Mouse (Mus musculus) forebrain, embryonic 10.5 days (tissue): ENCODE measurements at regions not wholly inside any gene's neighbourhood (a gene's known extent, or its start where the extent isn't known, plus 50 kb on each side); places are given as distances from the start of the nearest gene placed in this dataset.
A peak's percentile ranks its signal among the peaks of the same experiment; 100 is the strongest.

ENCODE experiments used
- DNase-seq: peaks from one replicate; pipeline ENCODE4 v3.0.0-alpha.2; 2017; ENCODE audit warnings: low spot score; ENCODE audit errors: extremely low spot score
- H3K27ac ChIP-seq: fragments of 300-500 bp; sonication (generic); 2 replicates; pipeline ENCODE4 v1.5.1; 2016; ENCODE audit warnings: mild to moderate bottlenecking
- H3K27me3 ChIP-seq: fragments of 300-500 bp; sonication (generic); 2 replicates; pipeline ENCODE4 v1.6.1; 2016; ENCODE audit warnings: mild to moderate bottlenecking; ENCODE audit not compliant: poor library complexity, severe bottlenecking
- H3K36me3 ChIP-seq: fragments of 300-500 bp; sonication (generic); replicated peaks from 2 replicates; pipeline ENCODE4 v1.6.1; 2016; ENCODE audit warnings: mild to moderate bottlenecking, moderate library complexity
- H3K4me1 ChIP-seq: fragments of 300-500 bp; sonication (generic); 2 replicates; pipeline ENCODE4 v1.6.1; 2016
- H3K4me3 ChIP-seq: fragments of 300-500 bp; sonication (generic); 2 replicates; pipeline ENCODE4 v1.5.1; 2016; ENCODE audit warnings: mild to moderate bottlenecking, moderate library complexity
- H3K9me3 ChIP-seq: fragments of 300-500 bp; sonication (generic); 2 replicates; pipeline ENCODE4 v1.6.1; 2016; ENCODE audit warnings: mild to moderate bottlenecking, moderate library complexity
- WGBS: fragments of 180-500 bp; shearing (Covaris S2); methylation state at CpG from one replicate; pipeline ENCODE4 v1.1.7; 2016; 5-methylcytosine and 5-hydroxymethylcytosine counted together

GRCm38 (mm10) chr13:83725831-83726230 lies 222.0 kb downstream of the Mef2c start:
- WGBS = 1% methylated on average over 13 of the region's 13 CpGs
- peaks cover 13% of the 10 kb centered on the region for H3K4me1 ChIP-seq
- H3K27ac ChIP-seq = peak overlapping the region; percentile 100
- no peaks in the 10 kb centered on the region for H3K9me3 ChIP-seq
- H3K36me3 ChIP-seq = peaks cover 26% of the 10 kb centered on the region
- H3K27me3 ChIP-seq = peaks cover 99% of the 10 kb centered on the region
- H3K4me3 ChIP-seq = peak overlapping the region; percentile 84
- DNase-seq = peak; percentile 45

DNA sequence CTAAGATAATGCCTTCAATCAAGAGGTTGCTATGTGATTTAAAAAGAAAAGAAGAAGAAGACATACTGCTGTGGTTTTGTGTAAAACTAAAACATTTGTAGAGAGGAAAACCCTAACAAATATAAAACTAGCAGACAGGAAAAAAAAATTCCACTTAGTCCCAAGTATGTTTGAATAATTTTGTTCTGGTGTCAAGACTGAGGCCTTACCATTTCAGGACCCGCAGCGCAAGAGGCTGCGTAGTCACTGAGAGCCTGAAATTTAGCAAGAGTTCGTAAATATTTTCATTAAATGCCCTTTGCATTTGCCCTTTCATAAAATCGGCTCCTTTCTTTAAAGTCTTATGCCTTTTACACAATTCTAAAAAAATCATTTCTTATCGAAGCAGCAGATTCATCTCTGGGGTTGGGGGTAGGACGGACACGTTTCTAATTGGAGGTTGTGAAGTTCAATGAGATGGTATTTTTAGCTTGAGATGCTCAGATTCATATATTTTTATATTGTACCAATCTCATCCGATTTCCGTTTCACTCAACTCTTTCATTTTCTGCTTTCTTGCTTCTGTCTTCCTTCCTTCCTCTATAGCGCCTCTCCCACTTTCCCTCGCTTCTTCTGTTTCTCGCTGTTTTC lies 222.6 kb downstream of the Mef2c start:
- WGBS = 4% methylated on average over 13 of the region's 13 CpGs
- peak overlapping the region; percentile 84 for H3K4me3 ChIP-seq
- H3K36me3 ChIP-seq = peaks cover 28% of the 10 kb centered on the region
- 0 out of 2 replicates have a peak, but pooled peaks cover 9% of the 10 kb centered on the region for H3K4me1 ChIP-seq
- H3K9me3 ChIP-seq = no peaks in the 10 kb centered on the region
- peak; percentile 18 for DNase-seq
- peak overlapping the region; percentile 100 for H3K27ac ChIP-seq
- H3K27me3 ChIP-seq = peaks cover 99% of the 10 kb centered on the region

GRCm38 (mm10) chr13:83727051-83727765 lies 223.4 kb downstream of the Mef2c start:
- peaks cover 99% of the 10 kb centered on the region for H3K27me3 ChIP-seq
- DNase-seq = peak; percentile 79
- peak overlapping the region; percentile 100 for H3K27ac ChIP-seq
- peak overlapping the region; percentile 84 for H3K4me3 ChIP-seq
- peaks cover 28% of the 10 kb centered on the region for H3K36me3 ChIP-seq
- H3K9me3 ChIP-seq = no peaks in the 10 kb centered on the region
- H3K4me1 ChIP-seq = 0 out of 2 replicates have a peak, but pooled peaks cover 9% of the 10 kb centered on the region
- under 1% methylated on average over 37 of the region's 38 CpGs for WGBS

- Histone ChIP-seq H3K4me1 (0 out of 2 replicates have a peak, but pooled peaks cover 9% of the 10 kb centered on the region), H3K27me3 (peaks cover 99% of the 10 kb centered on the region), H3K9me3 (no peaks in the 10 kb centered on the region), H3K27ac (peak overlapping the region; percentile 100), H3K4me3 (peak overlapping the region; percentile 84), H3K36me3 (peaks cover 30% of the 10 kb centered on the region)
- WGBS = 5% methylated on average over 9 of the region's 9 CpGs
- peak; percentile 21 for DNase-seq
Observed at GRCm38 (mm10) chr13:83727766-83728395, 224.0 kb downstream of the Mef2c start.

DNA sequence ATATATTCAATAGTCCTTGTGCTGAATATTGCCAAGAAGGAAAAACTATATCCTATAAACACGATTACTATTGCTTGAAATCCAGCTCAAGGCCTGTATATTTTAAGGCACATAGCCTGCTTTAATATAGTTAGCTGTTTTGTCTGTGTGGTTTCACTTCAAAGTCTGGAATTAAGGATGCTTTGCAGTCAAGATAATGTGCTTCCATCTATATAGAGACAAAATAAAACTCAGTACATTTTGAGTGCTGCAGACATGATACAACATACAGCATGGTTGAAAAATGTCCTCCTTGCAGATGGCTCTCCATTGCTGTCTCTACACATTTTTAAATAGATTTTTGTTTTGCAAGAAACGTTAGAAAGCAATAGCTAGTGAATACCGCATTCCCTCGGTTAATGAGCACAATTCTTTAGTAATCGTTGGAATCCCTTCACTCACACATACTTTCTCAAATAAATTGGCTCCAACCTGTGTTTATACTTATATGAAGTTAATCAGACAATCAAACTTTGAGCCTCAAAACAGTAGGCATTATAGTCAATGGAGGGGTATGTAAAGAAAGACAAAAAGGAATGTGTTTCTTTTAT lies 224.7 kb downstream of the Mef2c start:
- H3K27me3 ChIP-seq = peaks cover 99% of the 10 kb centered on the region
- H3K36me3 ChIP-seq = peaks cover 32% of the 10 kb centered on the region
- 0 out of 2 replicates have a peak, but pooled peaks cover 9% of the 10 kb centered on the region for H3K4me1 ChIP-seq
- peak overlapping the region; percentile 100 for H3K27ac ChIP-seq
- WGBS = 7% methylated on average over 5 of the region's 5 CpGs
- no peaks in the 10 kb centered on the region for H3K9me3 ChIP-seq
- peak overlapping the region; percentile 84 for H3K4me3 ChIP-seq
- DNase-seq = no peak

DNA sequence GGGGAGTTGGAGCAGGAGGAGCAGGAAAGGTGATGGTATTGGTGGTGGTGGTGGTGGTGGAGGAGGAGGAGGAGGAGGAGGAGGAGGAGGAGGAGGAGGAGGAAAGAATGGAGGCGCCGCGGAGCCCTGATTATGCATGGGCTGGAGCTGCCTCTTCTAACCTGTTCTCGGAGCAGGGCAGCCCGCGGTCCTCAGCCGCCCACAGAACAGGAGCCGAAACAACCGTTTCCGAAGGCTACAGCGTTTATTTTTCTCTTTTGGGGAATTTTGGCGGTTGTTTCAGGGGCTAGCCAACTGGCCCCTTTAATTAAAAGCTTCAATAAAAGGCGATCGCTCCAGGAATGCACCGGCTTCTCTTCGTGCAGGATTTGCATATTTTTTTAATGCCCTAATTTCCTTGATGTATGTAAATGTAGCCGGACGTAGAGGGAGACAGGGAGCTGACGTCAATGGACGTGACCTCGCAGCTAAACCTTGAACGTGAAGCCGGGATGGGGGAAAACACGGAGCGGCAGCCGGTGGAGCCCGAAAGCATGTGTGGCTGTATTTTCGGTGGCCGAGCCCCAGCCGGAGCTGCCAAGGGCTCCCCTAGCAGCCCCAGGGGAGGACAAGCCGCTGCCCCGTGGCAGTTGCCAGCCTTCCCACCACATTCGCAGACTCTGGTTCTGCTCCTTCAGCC lies 225.6 kb downstream of the Mef2c start:
- H3K4me3 ChIP-seq = peak overlapping the region; percentile 84
- peak; percentile 86 for DNase-seq
- H3K27ac ChIP-seq = peak overlapping the region; percentile 100
- H3K4me1 ChIP-seq = 0 out of 2 replicates have a peak, but pooled peaks cover 9% of the 10 kb centered on the region
- H3K27me3 ChIP-seq = peaks cover 98% of the 10 kb centered on the region
- peaks cover 40% of the 10 kb centered on the region for H3K36me3 ChIP-seq
- H3K9me3 ChIP-seq = no peaks in the 10 kb centered on the region
- WGBS = 0% methylated on average over 33 of the region's 33 CpGs

GRCm38 (mm10) chr13:83730155-83730712 lies 226.4 kb downstream of the Mef2c start:
- WGBS = under 1% methylated on average over 16 of the region's 16 CpGs
- H3K27me3 ChIP-seq = peaks cover 97% of the 10 kb centered on the region
- DNase-seq = peak; percentile 71

DNA sequence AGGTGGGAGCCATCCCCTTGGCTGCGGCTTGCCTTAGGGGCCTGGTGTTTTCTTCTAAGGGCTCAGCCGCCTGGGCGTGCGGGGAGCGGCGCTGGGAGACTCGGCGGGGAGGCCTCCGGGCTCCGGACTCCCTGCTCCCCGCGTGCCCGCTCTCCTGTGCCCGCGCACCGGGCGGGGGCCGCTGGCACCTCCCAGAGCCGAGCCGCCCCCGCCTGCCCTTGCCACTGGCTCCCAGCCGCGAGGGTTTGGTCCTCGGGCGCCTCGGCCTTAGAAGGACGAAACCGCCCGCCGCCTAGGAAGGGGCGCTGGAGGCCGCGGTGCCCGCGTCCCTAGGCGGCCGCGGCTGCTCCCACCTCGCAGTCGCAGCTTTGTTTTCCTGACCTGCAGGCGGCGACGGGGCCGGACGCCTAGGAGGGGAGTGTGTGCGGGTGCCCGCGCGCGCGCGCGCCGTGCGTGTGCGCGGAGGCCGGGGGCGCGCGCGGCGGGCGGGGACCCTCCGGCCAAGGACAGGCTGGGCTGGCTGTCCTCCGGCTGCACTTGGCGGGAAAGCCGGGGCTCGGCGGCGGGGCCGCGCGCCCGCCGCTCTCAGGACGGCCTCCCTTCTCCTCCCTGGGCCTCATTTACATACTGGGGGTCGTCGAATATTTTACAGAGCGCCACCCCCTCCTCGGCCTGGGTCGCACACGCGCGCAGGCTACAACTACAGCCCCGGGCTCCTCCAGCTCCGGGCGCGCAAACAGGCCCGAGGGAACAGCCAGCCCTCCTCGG lies 227.1 kb downstream of the Mef2c start:
- whole genome bisulfite sequencing = under 1% methylated on average over 88 of the region's 91 CpGs
- peak overlapping the region; percentile 84 for H3K4me3 ChIP-seq

More at GRCm38 (mm10) chr13:83730155-83730712, 226.4 kb downstream of the Mef2c start:
- 0 out of 2 replicates have a peak, but pooled peaks cover 9% of the 10 kb centered on the region for H3K4me1 ChIP-seq
- H3K9me3 ChIP-seq = no peaks in the 10 kb centered on the region
- peak overlapping the region; percentile 100 for H3K27ac ChIP-seq
- H3K4me3 ChIP-seq = peak overlapping the region; percentile 84
- peaks cover 47% of the 10 kb centered on the region for H3K36me3 ChIP-seq

DNA sequence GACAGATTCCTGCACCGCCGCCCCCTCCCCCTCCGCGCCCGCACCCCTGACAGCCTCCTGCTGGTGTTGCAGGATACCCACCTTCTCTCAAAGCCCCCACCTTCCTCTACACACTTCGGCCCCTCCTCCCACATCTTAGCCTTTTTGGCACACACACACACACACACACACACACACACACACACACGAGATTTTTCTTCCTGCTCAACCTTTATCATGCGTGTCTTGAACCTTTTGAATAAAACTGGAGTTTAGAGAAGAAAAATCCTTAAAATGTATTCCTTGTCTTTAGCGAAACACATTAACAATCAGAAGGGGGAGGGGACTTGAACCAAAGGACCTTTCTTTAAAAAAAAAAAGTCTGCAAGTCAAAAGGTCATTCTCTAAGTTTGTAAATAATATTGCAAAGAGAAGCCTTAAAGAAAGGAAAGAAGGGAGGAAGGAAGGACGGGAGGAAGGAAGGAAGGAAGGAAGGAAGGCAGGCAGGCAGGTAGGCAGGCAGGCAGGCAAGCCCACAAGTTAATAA lies 227.7 kb downstream of the Mef2c start:
- H3K36me3 ChIP-seq = peaks cover 60% of the 10 kb centered on the region
- peak; percentile 83 for DNase-seq
- H3K27me3 ChIP-seq = peaks cover 97% of the 10 kb centered on the region
- peak overlapping the region; percentile 100 for H3K27ac ChIP-seq
- H3K4me1 ChIP-seq = 0 out of 2 replicates have a peak, but pooled peaks cover 3% of the 10 kb centered on the region
- H3K9me3 ChIP-seq = no peaks in the 10 kb centered on the region
- WGBS = 0% methylated on average over 10 of the region's 10 CpGs
- peak overlapping the region; percentile 84 for H3K4me3 ChIP-seq

More for the DNA sequence above, 227.1 kb downstream of the Mef2c start:
- peaks cover 97% of the 10 kb centered on the region for H3K27me3 ChIP-seq
- 0 out of 2 replicates have a peak, but pooled peaks cover 9% of the 10 kb centered on the region for H3K4me1 ChIP-seq
- peak overlapping the region; percentile 100 for H3K27ac ChIP-seq
- DNase-seq = no peak
- H3K36me3 ChIP-seq = peaks cover 54% of the 10 kb centered on the region
- no peaks in the 10 kb centered on the region for H3K9me3 ChIP-seq

- peak overlapping the region; percentile 100 for H3K27ac ChIP-seq
- under 1% methylated on average over 31 of the region's 31 CpGs for whole genome bisulfite sequencing
- H3K27me3 ChIP-seq = peaks cover 97% of the 10 kb centered on the region
- DNase-seq = peak; percentile 76
- 0 out of 2 replicates have a peak, but pooled peaks cover 3% of the 10 kb centered on the region for H3K4me1 ChIP-seq
- H3K9me3 ChIP-seq = no peaks in the 10 kb centered on the region
- peaks cover 67% of the 10 kb centered on the region for H3K36me3 ChIP-seq
- peak overlapping the region; percentile 84 for H3K4me3 ChIP-seq
Observed at GRCm38 (mm10) chr13:83732283-83733121, 228.7 kb downstream of the Mef2c start.
